Mouse (Mus musculus) limb, embryonic 13.5 days (tissue): Measurements from ENCODE around the gene Foxp3. TPM values are rescaled to one million over a fixed set of nuclear protein-coding genes. Genes with fewer than 3 reads are reported as not detected.
A peak's percentile ranks its signal among the peaks of the same experiment; 100 is the strongest.

Experiments
- ATAC-seq: fragments of 200-750 bp; cut with Nextera tagmentation; 2 replicates; pipeline ENCODE4 v1.8.0; 2017; ENCODE audit warnings: low read depth, moderate number of reproducible peaks, moderate TSS enrichment; ENCODE audit not compliant: low FRiP score
- H3K27ac ChIP-seq: fragments of 300-500 bp; sonication (generic); 2 replicates; pipeline ENCODE4 v1.5.1; 2015; ENCODE audit warnings: inconsistent platforms, mild to moderate bottlenecking, moderate library complexity
- H3K27me3 ChIP-seq: fragments of 300-500 bp; sonication (generic); 2 replicates; pipeline ENCODE4 v1.6.1; 2015; ENCODE audit warnings: mild to moderate bottlenecking, inconsistent platforms
- H3K36me3 ChIP-seq: fragments of 300-500 bp; sonication (generic); 2 replicates; pipeline ENCODE4 v1.6.1; 2015; ENCODE audit warnings: inconsistent platforms, mild to moderate bottlenecking, moderate library complexity
- H3K4me1 ChIP-seq: fragments of 300-500 bp; sonication (generic); 2 replicates; pipeline ENCODE4 v1.6.1; 2015; ENCODE audit warnings: inconsistent platforms
- H3K4me2 ChIP-seq: fragments of 300-500 bp; sonication (generic); replicated peaks from 2 replicates; pipeline ENCODE4 v1.6.1; 2015; ENCODE audit warnings: inconsistent platforms, mild to moderate bottlenecking, moderate library complexity
- H3K4me3 ChIP-seq: fragments of 300-500 bp; sonication (generic); 2 replicates; pipeline ENCODE4 v1.5.1; 2015; ENCODE audit warnings: moderate library complexity, mild to moderate bottlenecking, inconsistent platforms
- H3K9ac ChIP-seq: fragments of 300-500 bp; sonication (generic); 2 replicates; pipeline ENCODE4 v1.6.1; 2015; ENCODE audit warnings: mild to moderate bottlenecking, inconsistent platforms
- H3K9me3 ChIP-seq: fragments of 300-500 bp; sonication (generic); 2 replicates; pipeline ENCODE4 v1.6.1; 2016; ENCODE audit warnings: inconsistent platforms
- WGBS: fragments of 180-500 bp; shearing (Covaris S2); methylation state at CpG from one replicate; pipeline ENCODE4 v1.1.7; 2015; 5-methylcytosine and 5-hydroxymethylcytosine counted together
- polyA plus RNA-seq: library from polyadenylated mRNA; unstranded; fragments of >200 nt; fragmentation: Nextera tagmentation; extraction: Ambion mirVana; gene quantifications from 2 replicates; pipeline ENCODE4 v1.2.1, GENCODE M21; 2015

Gene Foxp3
- polyA plus RNA-seq, 1 experiment from 2014 or later: 0.09 TPM

- Histone ChIP-seq H3K36me3 (no peaks in the 10 kb centered on the region), H3K9me3 (no peaks in the 10 kb centered on the region), H3K9ac (no peak overlapping the region), H3K4me1 (no peaks in the 10 kb centered on the region), H3K4me2 (no peak overlapping the region), H3K4me3 (no peak overlapping the region), H3K27ac (no peak overlapping the region), H3K27me3 (no peaks in the 10 kb centered on the region)
- no peak for ATAC-seq
- 96% methylated on average over 2 of the region's 2 CpGs for WGBS
Observed at GRCm38 (mm10) chrX:7581151-7581550, 7.7 kb downstream of the Foxp3 start.

GRCm38 (mm10) chrX:7583881-7584280 lies 10.4 kb downstream of the Foxp3 start:
- Histone ChIP-seq H3K27ac (no peak overlapping the region), H3K36me3 (no peaks in the 10 kb centered on the region), H3K27me3 (no peaks in the 10 kb centered on the region), H3K9ac (no peak overlapping the region), H3K9me3 (no peaks in the 10 kb centered on the region), H3K4me3 (no peak overlapping the region), H3K4me1 (no peaks in the 10 kb centered on the region), H3K4me2 (no peak overlapping the region)
- ATAC-seq: no peak
- 91% methylated on average over 11 of the region's 11 CpGs for WGBS

GRCm38 (mm10) chrX:7586356-7586755 lies 12.9 kb downstream of the Foxp3 start:
- H3K4me3 ChIP-seq: no peak overlapping the region
- WGBS: 95% methylated on average over 4 of the region's 5 CpGs
- H3K4me2 ChIP-seq: no peak overlapping the region
- no peaks in the 10 kb centered on the region for H3K4me1 ChIP-seq
- no peak for ATAC-seq
- no peak overlapping the region for H3K9ac ChIP-seq
- H3K27me3 ChIP-seq: no peaks in the 10 kb centered on the region
- H3K36me3 ChIP-seq: peaks cover 7% of the 10 kb centered on the region
- H3K27ac ChIP-seq: no peak overlapping the region
- no peaks in the 10 kb centered on the region for H3K9me3 ChIP-seq

- Histone ChIP-seq H3K27me3 (no peaks in the 10 kb centered on the region), H3K36me3 (peaks cover 47% of the 10 kb centered on the region), H3K4me3 (no peak overlapping the region), H3K27ac (no peak overlapping the region), H3K4me2 (no peak overlapping the region), H3K9me3 (no peaks in the 10 kb centered on the region), H3K9ac (no peak overlapping the region), H3K4me1 (no peaks in the 10 kb centered on the region)
- 82% methylated on average over 9 of the region's 9 CpGs for WGBS
- ATAC-seq: no peak
Observed at GRCm38 (mm10) chrX:7595371-7595770, 21.9 kb downstream of the Foxp3 start.

- Histone ChIP-seq H3K4me1 (no peaks in the 10 kb centered on the region; the same call in 1 of the 2 replicates), H3K4me2 (peak overlapping the region; percentile 61), H3K4me3 (0 out of 2 replicates have a peak overlapping the region, but pooled peaks have one; percentile 48), H3K36me3 (peaks cover 4% of the 10 kb centered on the region), H3K9me3 (no peaks in the 10 kb centered on the region), H3K9ac (no peak overlapping the region), H3K27me3 (0 out of 2 replicates have a peak, but pooled peaks cover 3% of the 10 kb centered on the region), H3K27ac (no peak overlapping the region)
- ATAC-seq: no peak
- WGBS: 85% methylated on average over 7 of the region's 7 CpGs
Observed at GRCm38 (mm10) chrX:7604004-7604403, 30.6 kb downstream of the Foxp3 start.

GRCm38 (mm10) chrX:7604879-7605574 lies 31.6 kb downstream of the Foxp3 start, which contains the start of gene Ccdc22:
Gene Ccdc22 (minus strand): TSS chrX:7605517.
- ATAC-seq: peak; percentile 94

GRCm38 (mm10) chrX:7605575-7605941 lies 32.1 kb downstream of the Foxp3 start:
- H3K27me3 ChIP-seq: 0 out of 2 replicates have a peak, but pooled peaks cover 3% of the 10 kb centered on the region
- peak; percentile 2; the same call in 1 of the 2 replicates for ATAC-seq
- H3K9ac ChIP-seq: no peak overlapping the region
- WGBS: 40% methylated on average over 8 of the region's 8 CpGs
- H3K27ac ChIP-seq: no peak overlapping the region
- H3K4me3 ChIP-seq: no peak overlapping the region
- H3K36me3 ChIP-seq: no peaks in the 10 kb centered on the region; the same call in 1 of the 2 replicates
- no peaks in the 10 kb centered on the region; the same call in 1 of the 2 replicates for H3K4me1 ChIP-seq
- H3K4me2 ChIP-seq: peak overlapping the region; percentile 9; the same call in 1 of the 2 replicates
- no peaks in the 10 kb centered on the region for H3K9me3 ChIP-seq

More at GRCm38 (mm10) chrX:7604879-7605574, 31.6 kb downstream of the Foxp3 start, which contains the start of gene Ccdc22:
- Histone ChIP-seq H3K4me1 (no peaks in the 10 kb centered on the region; the same call in 1 of the 2 replicates), H3K9ac (peak within 1 kb of the TSS; percentile 56), H3K27ac (no peak within 1 kb of the TSS), H3K4me3 (peak within 1 kb of the TSS; percentile 48), H3K27me3 (0 out of 2 replicates have a peak, but pooled peaks cover 3% of the 10 kb centered on the region), H3K36me3 (no peaks in the 10 kb centered on the region; the same call in 1 of the 2 replicates), H3K4me2 (peak within 1 kb of the TSS; percentile 61), H3K9me3 (no peaks in the 10 kb centered on the region)
- WGBS: 21% methylated on average over 28 of the region's 28 CpGs

GRCm38 (mm10) chrX:7606783-7607182 lies 33.3 kb downstream of the Foxp3 start, which contains the start of gene Cacna1f:
Gene Cacna1f (plus strand): TSS chrX:7607083.
- no peak for ATAC-seq
- Histone ChIP-seq H3K9me3 (no peaks in the 10 kb centered on the region), H3K9ac (no peak within 1 kb of the TSS), H3K4me1 (no peaks in the 10 kb centered on the region; the same call in 1 of the 2 replicates), H3K27ac (no peak within 1 kb of the TSS), H3K36me3 (no peaks in the 10 kb centered on the region; the same call in 1 of the 2 replicates), H3K4me3 (no peak within 1 kb of the TSS), H3K4me2 (no peak within 1 kb of the TSS), H3K27me3 (0 out of 2 replicates have a peak, but pooled peaks cover 3% of the 10 kb centered on the region)
- WGBS: 75% methylated on average over 6 of the region's 6 CpGs

GRCm38 (mm10) chrX:7610035-7610434 lies 36.6 kb downstream of the Foxp3 start:
- no peak for ATAC-seq
- no peak overlapping the region for H3K27ac ChIP-seq
- 17% methylated on average over 21 of the region's 21 CpGs for WGBS
- H3K4me1 ChIP-seq: no peaks in the 10 kb centered on the region
- H3K27me3 ChIP-seq: 0 out of 2 replicates have a peak, but pooled peaks cover 3% of the 10 kb centered on the region
- peak overlapping the region; percentile 43 for H3K4me3 ChIP-seq
- peak overlapping the region; percentile 72 for H3K4me2 ChIP-seq
- no peaks in the 10 kb centered on the region for H3K36me3 ChIP-seq
- peak overlapping the region; percentile 51 for H3K9ac ChIP-seq
- H3K9me3 ChIP-seq: no peaks in the 10 kb centered on the region

GRCm38 (mm10) chrX:7610536-7611258 lies 37.3 kb downstream of the Foxp3 start:
- Histone ChIP-seq H3K9me3 (no peaks in the 10 kb centered on the region), H3K9ac (peak overlapping the region; percentile 51)
- ATAC-seq: no peak

GRCm38 (mm10) chrX:7617889-7618551 lies 44.6 kb downstream of the Foxp3 start:
- no peak for ATAC-seq
- H3K27me3 ChIP-seq: no peaks in the 10 kb centered on the region
- no peaks in the 10 kb centered on the region for H3K4me1 ChIP-seq
- H3K9me3 ChIP-seq: no peaks in the 10 kb centered on the region
- H3K9ac ChIP-seq: no peak overlapping the region
- no peak overlapping the region for H3K4me3 ChIP-seq
- no peak overlapping the region for H3K4me2 ChIP-seq
- no peak overlapping the region for H3K27ac ChIP-seq
- no peaks in the 10 kb centered on the region for H3K36me3 ChIP-seq
- 79% methylated on average over 12 of the region's 12 CpGs for WGBS

More at GRCm38 (mm10) chrX:7610536-7611258, 37.3 kb downstream of the Foxp3 start:
- Histone ChIP-seq H3K36me3 (no peaks in the 10 kb centered on the region), H3K4me1 (no peaks in the 10 kb centered on the region), H3K27ac (no peak overlapping the region), H3K27me3 (0 out of 2 replicates have a peak, but pooled peaks cover 3% of the 10 kb centered on the region), H3K4me3 (peak overlapping the region; percentile 43), H3K4me2 (peak overlapping the region; percentile 72)
- 21% methylated on average over 26 of the region's 26 CpGs for WGBS
